Mouse (Mus musculus) hematopoietic stem cell, adult 5-6 weeks (primary cell): ENCODE data around the gene Tmem223. TPM values are rescaled to one million over a fixed set of nuclear protein-coding genes. Genes with fewer than 3 reads are reported as not detected.
"Not testable (repeated sequence)": the region's sequence is repeated elsewhere in the genome, so short reads cannot be mapped to it uniquely, and the experiment has no call there.

ENCODE experiments used
- ATAC-seq, 2 experiments: fragments of 125-278 bp in 1 of 2; replicated peaks in 1 of 2; 2 replicates each; pipeline ENCODE4 v1.8.0; 2016 to 2017; ENCODE audit warnings: inconsistent platforms in 2 of 2, mild to moderate bottlenecking in 2 of 2, moderate number of reproducible peaks in 2 of 2, low read depth in 1 of 2, moderate TSS enrichment in 1 of 2; ENCODE audit not compliant: low FRiP score in 2 of 2, poor library complexity in 2 of 2, severe bottlenecking in 2 of 2, insufficient read depth in 1 of 2, low TSS enrichment in 1 of 2
- total RNA-seq: library from RNA; stranded (forward); fragments of 172-1452, 232-1000 nt; gene quantifications from 2 replicates; pipeline ENCODE4 v1.2.3, GENCODE M21; 2017

Gene Tmem223
- total RNA-seq: 22.0 and 51.0 TPM in 2 replicates

- peak; percentile 55 to 70 for ATAC-seq
These were observed at the start of gene Tmem223 for GRCm38 (mm10) chr19:8770567-8771270. Gene Tmem223, plus strand, starts transcription at chr19:8770996.

- ATAC-seq: no peak
These were observed 49.4 kb upstream of the Tmem223 start for GRCm38 (mm10) chr19:8721378-8721777.

GRCm38 (mm10) chr19:8722021-8722420 is 48.8 kb upstream of the Tmem223 start:
- ATAC-seq: no peak

GRCm38 (mm10) chr19:8722559-8722906 is 48.3 kb upstream of the Tmem223 start:
- ATAC-seq: no peak

GRCm38 (mm10) chr19:8722907-8723573 is 47.8 kb upstream of the Tmem223 start, which contains the start of gene Slc3a2:
Gene Slc3a2, minus strand, starts transcription at chr19:8723369.
- ATAC-seq: peak; percentile 89 to 91

GRCm38 (mm10) chr19:8723574-8724346 is 47.0 kb upstream of the Tmem223 start:
- ATAC-seq: no peak

GRCm38 (mm10) chr19:8724392-8724791 is 46.4 kb upstream of the Tmem223 start:
- ATAC-seq: no peak

- no peak for ATAC-seq
These were observed 45.6 kb upstream of the Tmem223 start for GRCm38 (mm10) chr19:8725081-8725613.

GRCm38 (mm10) chr19:8726609-8727390 is 44.0 kb upstream of the Tmem223 start:
- no peak for ATAC-seq

GRCm38 (mm10) chr19:8727495-8728114 is 43.2 kb upstream of the Tmem223 start:
- ATAC-seq: no peak

GRCm38 (mm10) chr19:8728335-8729099 is 42.3 kb upstream of the Tmem223 start:
- not testable (repeated sequence) for ATAC-seq

- no peak for ATAC-seq
These were observed 36.5 kb upstream of the Tmem223 start for GRCm38 (mm10) chr19:8734334-8734733.

GRCm38 (mm10) chr19:8735389-8736159 is 35.2 kb upstream of the Tmem223 start, which contains the start of gene Wdr74:
Gene Wdr74, plus strand, starts transcription at chr19:8735827.
- peak; percentile 95 to 99 for ATAC-seq

GRCm38 (mm10) chr19:8736160-8736467 is 34.7 kb upstream of the Tmem223 start:
- ATAC-seq: peak in 1 of 2 experiments; percentile 17; a peak in 1 of 4 replicates

GRCm38 (mm10) chr19:8738911-8739310 is 31.9 kb upstream of the Tmem223 start:
- no peak for ATAC-seq

GRCm38 (mm10) chr19:8739646-8740045 is 31.1 kb upstream of the Tmem223 start:
- ATAC-seq: no peak
